Mouse (Mus musculus) limb, embryonic 15.5 days (tissue): ENCODE measurements around the gene Tex22. TPM values are rescaled to one million over a fixed set of nuclear protein-coding genes. Genes with fewer than 3 reads are reported as not detected.

Experiments
- ATAC-seq: fragments of 200-750 bp; cut with Nextera tagmentation; 2 replicates; pipeline ENCODE4 v1.8.0; 2017; ENCODE audit warnings: low read depth, moderate TSS enrichment; ENCODE audit not compliant: insufficient number of reproducible peaks, low FRiP score, low TSS enrichment
- H3K27ac ChIP-seq: fragments of 300-500 bp; sonication (generic); 2 replicates; pipeline ENCODE4 v1.5.1; 2015; ENCODE audit warnings: moderate library complexity, mild to moderate bottlenecking, inconsistent platforms
- H3K27me3 ChIP-seq: fragments of 300-500 bp; sonication (generic); 2 replicates; pipeline ENCODE4 v1.6.1; 2015; ENCODE audit warnings: inconsistent platforms
- H3K36me3 ChIP-seq: fragments of 300-500 bp; sonication (generic); 2 replicates; pipeline ENCODE4 v1.6.1; 2015; ENCODE audit warnings: inconsistent platforms
- H3K4me1 ChIP-seq: fragments of 300-500 bp; sonication (generic); 2 replicates; pipeline ENCODE4 v1.6.1; 2015; ENCODE audit warnings: inconsistent platforms
- H3K4me2 ChIP-seq: fragments of 300-500 bp; sonication (generic); 2 replicates; pipeline ENCODE4 v1.6.1; 2015; ENCODE audit warnings: mild to moderate bottlenecking, inconsistent platforms
- H3K4me3 ChIP-seq: fragments of 300-500 bp; sonication (generic); 2 replicates; pipeline ENCODE4 v1.5.1; 2015; ENCODE audit warnings: mild to moderate bottlenecking, inconsistent platforms
- H3K9ac ChIP-seq: fragments of 300-500 bp; sonication (generic); 2 replicates; pipeline ENCODE4 v1.6.1; 2015; ENCODE audit warnings: inconsistent platforms
- H3K9me3 ChIP-seq: fragments of 300-500 bp; sonication (generic); 2 replicates; pipeline ENCODE4 v1.6.1; 2016; ENCODE audit warnings: inconsistent platforms
- WGBS: fragments of 180-500 bp; shearing (Covaris S2); methylation state at CpG from one replicate; pipeline ENCODE4 v1.1.7; 2015; 5-methylcytosine and 5-hydroxymethylcytosine counted together
- polyA plus RNA-seq: library from polyadenylated mRNA; unstranded; fragments of >200 nt; fragmentation: Nextera tagmentation; extraction: Ambion mirVana; gene quantifications from 2 replicates; pipeline ENCODE4 v1.2.1, GENCODE M21; 2015

Gene Tex22
- polyA plus RNA-seq, 1 experiment from 2014 or later, result not detected

GRCm38 (mm10) chr12:113038414-113038813 lies 35.9 kb upstream of the Tex22 start:
- no peaks in the 10 kb centered on the region for H3K36me3 ChIP-seq
- H3K27ac ChIP-seq, result no peak overlapping the region
- no peak overlapping the region for H3K4me3 ChIP-seq
- peaks cover 5% of the 10 kb centered on the region for H3K4me1 ChIP-seq
- 79% methylated on average over 4 of the region's 4 CpGs for WGBS
- no peak overlapping the region for H3K9ac ChIP-seq
- ATAC-seq, result no peak
- no peak overlapping the region for H3K4me2 ChIP-seq
- H3K27me3 ChIP-seq, result no peaks in the 10 kb centered on the region
- H3K9me3 ChIP-seq, result no peaks in the 10 kb centered on the region

GRCm38 (mm10) chr12:113041481-113042439 lies 32.5 kb upstream of the Tex22 start:
- no peak overlapping the region for H3K4me3 ChIP-seq
- H3K27ac ChIP-seq, result 0 out of 2 replicates have a peak overlapping the region, but pooled peaks have one; percentile 12
- no peak for ATAC-seq
- peaks cover 15% of the 10 kb centered on the region for H3K36me3 ChIP-seq
- no peak overlapping the region for H3K4me2 ChIP-seq
- no peaks in the 10 kb centered on the region for H3K9me3 ChIP-seq
- WGBS, result 74% methylated on average over 15 of the region's 15 CpGs
- no peaks in the 10 kb centered on the region for H3K27me3 ChIP-seq
- H3K4me1 ChIP-seq, result peaks cover 5% of the 10 kb centered on the region
- H3K9ac ChIP-seq, result no peak overlapping the region

- H3K4me3 ChIP-seq, result no peak overlapping the region
- peaks cover 6% of the 10 kb centered on the region for H3K4me1 ChIP-seq
- no peak overlapping the region for H3K4me2 ChIP-seq
- H3K9me3 ChIP-seq, result no peaks in the 10 kb centered on the region
- ATAC-seq, result no peak
- peak overlapping the region; percentile 61; the same call in 1 of the 2 replicates for H3K27ac ChIP-seq
- H3K9ac ChIP-seq, result no peak overlapping the region
- peaks cover 22% of the 10 kb centered on the region for H3K36me3 ChIP-seq
- WGBS, result 83% methylated on average over 2 of the region's 2 CpGs
- H3K27me3 ChIP-seq, result no peaks in the 10 kb centered on the region
These were observed 31.8 kb upstream of the Tex22 start for GRCm38 (mm10) chr12:113042543-113042942.

- H3K9ac ChIP-seq, result no peak overlapping the region
- ATAC-seq, result no peak
- H3K27ac ChIP-seq, result no peak overlapping the region
- H3K4me1 ChIP-seq, result peaks cover 9% of the 10 kb centered on the region
- peaks cover 47% of the 10 kb centered on the region for H3K36me3 ChIP-seq
- 79% methylated on average over 3 of the region's 3 CpGs for WGBS
- H3K9me3 ChIP-seq, result no peaks in the 10 kb centered on the region
- H3K4me2 ChIP-seq, result no peak overlapping the region
- H3K27me3 ChIP-seq, result no peaks in the 10 kb centered on the region
- H3K4me3 ChIP-seq, result no peak overlapping the region
These were observed 29.2 kb upstream of the Tex22 start for GRCm38 (mm10) chr12:113044916-113045677.

GRCm38 (mm10) chr12:113046861-113047260 lies 27.4 kb upstream of the Tex22 start:
- H3K9me3 ChIP-seq, result no peaks in the 10 kb centered on the region
- no peak for ATAC-seq
- H3K27me3 ChIP-seq, result no peaks in the 10 kb centered on the region
- WGBS, result 87% methylated on average over 15 of the region's 15 CpGs
- peaks cover 19% of the 10 kb centered on the region for H3K4me1 ChIP-seq
- no peak overlapping the region for H3K27ac ChIP-seq
- no peak overlapping the region for H3K9ac ChIP-seq
- no peak overlapping the region for H3K4me2 ChIP-seq
- peaks cover 60% of the 10 kb centered on the region for H3K36me3 ChIP-seq
- H3K4me3 ChIP-seq, result no peak overlapping the region

GRCm38 (mm10) chr12:113048103-113048502 lies 26.2 kb upstream of the Tex22 start:
- Histone ChIP-seq H3K4me3 (no peak overlapping the region), H3K36me3 (peaks cover 66% of the 10 kb centered on the region), H3K27ac (no peak overlapping the region), H3K4me2 (no peak overlapping the region), H3K4me1 (peaks cover 21% of the 10 kb centered on the region), H3K9ac (no peak overlapping the region), H3K27me3 (no peaks in the 10 kb centered on the region), H3K9me3 (no peaks in the 10 kb centered on the region)
- no peak for ATAC-seq
- 90% methylated on average over 5 of the region's 5 CpGs for WGBS

- Histone ChIP-seq H3K4me3 (no peak overlapping the region), H3K9ac (no peak overlapping the region), H3K4me2 (no peak overlapping the region), H3K27me3 (no peaks in the 10 kb centered on the region), H3K36me3 (peaks cover 74% of the 10 kb centered on the region), H3K4me1 (peaks cover 21% of the 10 kb centered on the region), H3K27ac (no peak overlapping the region), H3K9me3 (no peaks in the 10 kb centered on the region)
- no peak for ATAC-seq
- WGBS, result 85% methylated on average over 9 of the region's 9 CpGs
These were observed 24.5 kb upstream of the Tex22 start for GRCm38 (mm10) chr12:113049836-113050235.

GRCm38 (mm10) chr12:113050671-113051070 lies 23.6 kb upstream of the Tex22 start:
- peak overlapping the region; percentile 72; the same call in 1 of the 2 replicates for H3K27ac ChIP-seq
- no peaks in the 10 kb centered on the region for H3K27me3 ChIP-seq
- no peak overlapping the region for H3K4me2 ChIP-seq
- H3K9me3 ChIP-seq, result no peaks in the 10 kb centered on the region
- no peak overlapping the region for H3K4me3 ChIP-seq
- peaks cover 21% of the 10 kb centered on the region for H3K4me1 ChIP-seq
- peaks cover 77% of the 10 kb centered on the region for H3K36me3 ChIP-seq
- WGBS, result 55% methylated on average over 12 of the region's 12 CpGs
- no peak overlapping the region for H3K9ac ChIP-seq
- no peak for ATAC-seq

- no peak overlapping the region for H3K4me3 ChIP-seq
- peaks cover 21% of the 10 kb centered on the region for H3K4me1 ChIP-seq
- no peak overlapping the region for H3K4me2 ChIP-seq
- no peak overlapping the region for H3K9ac ChIP-seq
- no peaks in the 10 kb centered on the region for H3K9me3 ChIP-seq
- peak overlapping the region; percentile 72 for H3K27ac ChIP-seq
- no peaks in the 10 kb centered on the region for H3K27me3 ChIP-seq
- ATAC-seq, result no peak
- H3K36me3 ChIP-seq, result peaks cover 84% of the 10 kb centered on the region
- 32% methylated on average over 9 of the region's 9 CpGs for WGBS
These were observed 22.5 kb upstream of the Tex22 start for GRCm38 (mm10) chr12:113051628-113052403.

GRCm38 (mm10) chr12:113056089-113056488 lies 18.2 kb upstream of the Tex22 start:
- Histone ChIP-seq H3K27me3 (no peaks in the 10 kb centered on the region), H3K4me1 (peaks cover 9% of the 10 kb centered on the region), H3K4me3 (no peak overlapping the region), H3K9me3 (no peaks in the 10 kb centered on the region), H3K36me3 (peaks cover 85% of the 10 kb centered on the region), H3K4me2 (no peak overlapping the region), H3K27ac (no peak overlapping the region), H3K9ac (no peak overlapping the region)
- ATAC-seq, result no peak
- 88% methylated on average over 8 of the region's 8 CpGs for WGBS

- H3K36me3 ChIP-seq, result peaks cover 99% of the 10 kb centered on the region
- no peak overlapping the region for H3K9ac ChIP-seq
- no peak overlapping the region for H3K4me2 ChIP-seq
- no peak overlapping the region for H3K4me3 ChIP-seq
- no peaks in the 10 kb centered on the region for H3K27me3 ChIP-seq
- H3K9me3 ChIP-seq, result no peaks in the 10 kb centered on the region
- no peak overlapping the region for H3K27ac ChIP-seq
- H3K4me1 ChIP-seq, result no peaks in the 10 kb centered on the region
- 87% methylated on average over 5 of the region's 5 CpGs for WGBS
- no peak for ATAC-seq
These were observed 14.1 kb upstream of the Tex22 start for GRCm38 (mm10) chr12:113060178-113060577.
